Mouse (Mus musculus): ENCODE measurements at regions not wholly inside any gene's neighbourhood (a gene's known extent, or its start where the extent isn't known, plus 50 kb on each side); places are given as distances from the start of the nearest gene placed in this dataset.

DNA sequence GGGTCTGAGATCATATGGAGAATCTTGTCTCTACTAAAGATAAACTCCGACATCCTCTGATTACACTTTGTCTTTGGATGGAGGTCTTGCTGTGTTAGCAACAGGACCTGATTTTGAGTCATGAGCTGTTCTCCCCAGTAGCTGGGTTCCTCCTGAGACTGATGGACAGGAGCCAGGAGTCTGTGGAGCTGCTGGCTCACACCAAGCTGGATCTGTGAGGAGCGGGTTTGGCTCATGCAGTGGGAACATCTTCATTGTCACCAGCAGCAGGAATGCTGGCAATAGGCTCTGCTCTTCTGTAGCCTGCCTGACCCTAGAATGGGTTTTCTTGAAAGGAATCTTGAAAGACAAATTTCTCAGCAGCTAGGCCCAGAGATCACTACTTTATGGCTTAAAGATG lies 524.2 kb upstream of the Id2 start:
- TF ChIP-seq CHD2 (IDR thresholded peaks at IDR 0.05; ENCODE audit: low read depth, low read length) (no peak), HCFC1 (IDR thresholded peaks at IDR 0.05; ENCODE audit: borderline replicate concordance, insufficient read depth, low read length) (no peak), ZC3H11A (IDR thresholded peaks at IDR 0.05; ENCODE audit: borderline replicate concordance, low read depth, low read length) (no peak), ZNF384 (IDR thresholded peaks at IDR 0.05; ENCODE audit: low read depth, low read length) (no peak), MAFK (IDR thresholded peaks at IDR 0.05; ENCODE audit: insufficient read depth, low read depth, low read length) (no peak)
